Mouse (Mus musculus): ENCODE measurements around the gene Zfp92.

The Zfp92 gene

DNA sequence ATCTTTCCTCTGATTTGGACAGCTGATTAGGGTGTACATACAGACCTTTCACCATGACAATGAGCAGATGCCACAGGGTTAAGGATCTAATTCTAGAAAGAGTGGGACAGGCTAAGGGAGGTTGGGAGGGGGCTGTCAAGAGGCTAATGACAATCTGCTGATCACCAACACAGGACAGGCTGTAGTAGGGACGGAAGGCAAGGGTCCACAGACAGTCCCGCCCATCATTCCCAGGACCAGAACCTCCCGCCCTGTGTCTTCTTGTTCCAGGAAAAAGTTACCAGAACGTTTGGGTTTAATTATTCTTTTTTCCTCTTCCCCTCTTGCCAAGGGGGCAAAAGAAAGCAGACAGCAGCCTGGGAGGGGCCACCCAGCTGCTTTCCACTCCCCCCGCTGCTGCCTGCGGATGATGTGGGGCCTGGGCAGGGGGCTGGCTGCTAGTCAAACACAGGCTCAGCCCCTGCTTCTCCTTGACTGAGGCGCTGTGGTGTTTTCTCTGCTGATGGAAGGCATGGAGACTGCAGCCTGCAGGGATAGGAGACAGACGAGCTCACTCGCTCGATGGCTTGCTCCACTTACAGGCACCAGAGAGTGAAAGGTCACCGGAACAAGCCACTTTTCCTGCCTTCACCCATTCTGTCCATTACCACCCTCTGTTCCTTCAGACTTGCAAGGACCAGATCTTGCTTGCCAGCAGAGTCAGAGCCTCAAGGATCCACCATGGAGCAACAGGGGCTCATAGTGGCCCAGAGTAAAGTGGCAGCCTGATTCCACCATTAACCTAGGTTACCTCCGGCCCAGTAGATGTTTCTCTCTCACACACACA is 63.7 kb downstream of the Zfp92 start:
- DNase-seq (ENCODE audit: low spot score): no peak

GRCm38 (mm10) chrX:73475658-73476256 is 64.9 kb downstream of the Zfp92 start:
- DNase-seq (ENCODE audit: low spot score): no peak

DNA sequence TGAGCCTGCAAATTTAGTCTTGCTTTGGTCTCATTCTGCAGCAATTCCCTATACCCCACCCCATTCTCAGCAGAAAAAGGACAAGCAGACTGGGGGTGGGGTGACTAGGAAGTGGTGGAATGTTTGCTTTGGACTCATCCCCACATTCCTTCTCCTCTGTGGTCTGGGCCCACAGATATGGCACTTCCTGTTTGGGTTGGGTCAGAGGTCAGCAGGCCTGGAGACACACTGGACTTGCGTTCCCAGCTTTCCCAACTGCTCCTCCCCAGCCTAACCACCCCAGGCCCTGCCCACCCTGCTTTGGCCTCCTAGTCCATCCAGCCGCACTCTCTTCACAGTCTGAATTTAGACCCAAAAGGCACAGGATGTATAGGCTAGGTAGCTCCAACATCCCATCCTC is 65.7 kb downstream of the Zfp92 start:
- peak; percentile 80 for DNase-seq (ENCODE audit: low spot score)

GRCm38 (mm10) chrX:73477500-73477899 is 66.6 kb downstream of the Zfp92 start:
- DNase-seq (ENCODE audit: low spot score): no peak

Data from yolk sac, embryonic 10.5 days (tissue).